Mouse (Mus musculus): ENCODE measurements around the gene 2010111I01Rik.

GRCm38 (mm10) chr13:63243586-63243985 lies 278.9 kb downstream of the 2010111I01Rik start:
- no peak for TF ChIP-seq CTCF (IDR thresholded peaks at IDR 0.05; ENCODE audit: low read depth)
- TF ChIP-seq EP300 (optimal IDR thresholded peaks at IDR 0.05) = no peak

Data from stomach, postnatal 0 days (tissue).